In the genomic region with DNA sequence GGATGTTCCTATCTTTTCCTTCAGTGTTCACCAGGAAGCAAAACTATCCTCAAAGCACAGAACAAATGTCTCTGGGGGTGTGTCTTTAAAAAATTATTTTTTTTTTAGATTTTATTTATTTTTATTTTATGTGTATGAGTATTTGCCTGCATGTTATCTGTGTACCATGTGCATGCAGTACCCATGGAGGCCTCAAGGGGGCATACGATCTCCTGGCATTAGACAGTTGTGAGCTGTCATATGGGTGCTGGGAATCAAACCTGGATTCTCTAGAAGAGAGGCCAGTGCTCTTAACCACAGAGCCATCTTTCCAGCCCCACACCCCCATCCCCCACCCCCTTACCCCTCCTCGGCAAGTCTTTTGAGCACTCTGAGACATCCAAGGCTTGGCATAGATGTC, we compare ENCODE assay signal across 15 mouse cellular contexts.
DNase-seq lines count a peak whose midpoint lies in the region; ATAC-seq and TF ChIP-seq lines count a peak whose summit lies in the region.
"Had no signal": no experiment of that assay in that cellular context is flagged by ENCODE, and none has a peak within 500 bp of the region (broad histone marks: within the 10 kb centered on the region; RNA-seq: fewer than 3 reads in every experiment).

No protein-coding gene starts in this region.

- no peaks in the 10 kb centered on the region for H3K79me2 ChIP-seq in heart, adult 2 months (replicated peaks; ENCODE audit: control insufficient read depth, insufficient read depth, low read length)

- H3K9ac ChIP-seq in heart, adult 2 months (ENCODE audit: low read depth, low read length): no peak overlapping the region
- no peak overlapping the region for H3K9ac ChIP-seq in lung, postnatal 0 days (replicated peaks; ENCODE audit: low read depth)
- no peak overlapping the region for H3K9ac ChIP-seq in forebrain, embryonic 12.5 days

- no peak for TF ChIP-seq EP300 in heart, adult 2 months (IDR thresholded peaks at IDR 0.05; ENCODE audit: insufficient read depth, low read depth, low read length)
- no peak for TF ChIP-seq EP300 in lung, postnatal 0 days (IDR thresholded peaks at IDR 0.05)

- no peaks in the 10 kb centered on the region for H3K4me1 ChIP-seq in heart, adult 2 months (ENCODE audit: control insufficient read depth, insufficient read depth, low read length)
- peaks cover 3% of the 10 kb centered on the region; the same call in 1 of the 2 replicates for H3K4me1 ChIP-seq in lung, postnatal 0 days (ENCODE audit: insufficient read depth, low read depth, low read length)
- peaks cover 22% of the 10 kb centered on the region for H3K4me1 ChIP-seq in forebrain, embryonic 12.5 days

- H3K27ac ChIP-seq in heart, adult 2 months: no peak overlapping the region
- H3K27ac ChIP-seq in lung, postnatal 0 days (ENCODE audit: low read length): no peak overlapping the region
- no peak overlapping the region for H3K27ac ChIP-seq in forebrain, embryonic 12.5 days

- peak; percentile 58 for TF ChIP-seq CTCF in heart, adult 2 months (IDR thresholded peaks at IDR 0.05)
- TF ChIP-seq CTCF in lung, postnatal 0 days (IDR thresholded peaks at IDR 0.05): peak; percentile 33

- no peak overlapping the region for H3K4me2 ChIP-seq in lung, postnatal 0 days (replicated peaks; ENCODE audit: low read depth, low read length)
- no peak overlapping the region for H3K4me2 ChIP-seq in forebrain, embryonic 12.5 days

- ATAC-seq in lung, postnatal 0 days: no peak
- no peak for ATAC-seq in forebrain, embryonic 12.5 days (ENCODE audit: low FRiP score)
- ATAC-seq: hindbrain, embryonic 16.5 days; Patski had no signal

- H3K9me3 ChIP-seq in lung, postnatal 0 days (ENCODE audit: low read length): no peaks in the 10 kb centered on the region
- no peaks in the 10 kb centered on the region for H3K9me3 ChIP-seq in forebrain, embryonic 12.5 days
- H3K9me3 ChIP-seq: midbrain, embryonic 10.5 days had no signal

- WGBS in heart, adult 2 months: 79% methylated on average over 2 of the region's 2 CpGs
- WGBS in lung, postnatal 0 days: 80% methylated on average over 2 of the region's 2 CpGs
- WGBS in forebrain, embryonic 12.5 days: 86% methylated on average over 2 of the region's 2 CpGs

- intact Hi-C loops in heart, adult 2 months (cut with DNase I): loop anchor here (10.0 kb wide), 1 partner anchor 106 kb away; no protein-coding TSS in a partner anchor
- intact Hi-C loops in gastrocnemius, postnatal 14 days (cut with DNase I; ENCODE audit: low total_unique reads): no loop called here

- no peak for DNase-seq in heart, adult 2 months
- DNase-seq in heart, adult 18-20 months: no peak
- no peak for DNase-seq in lung, postnatal 0 days (ENCODE audit: low spot score)
- no peak for DNase-seq in lung, postnatal 4 days
- peak; percentile 39 for DNase-seq in ZHBTc4 (ENCODE audit: low read depth, low spot score)
- DNase-seq in naive thymus-derived CD4-positive, alpha-beta T cell, adult 2 months (ENCODE audit: low read depth): peak; percentile 33
- no peak for DNase-seq in gastrocnemius, postnatal 14 days
- DNase-seq: adrenal gland, adult 2 months; cerebellum, postnatal 10 days; kidney, postnatal 14 days; right cerebral cortex, postnatal 14 days had no signal

- no peak for TF ChIP-seq POLR2A in heart, adult 2 months (IDR thresholded peaks at IDR 0.05; ENCODE audit: insufficient read depth, low read depth, low read length)

- H3K36me3 ChIP-seq in heart, adult 2 months (ENCODE audit: control insufficient read depth, insufficient read depth, low read length): no peaks in the 10 kb centered on the region
- H3K36me3 ChIP-seq in lung, postnatal 0 days (ENCODE audit: insufficient read depth, low read length): no peaks in the 10 kb centered on the region
- no peaks in the 10 kb centered on the region for H3K36me3 ChIP-seq in forebrain, embryonic 12.5 days (replicated peaks)
- H3K36me3 ChIP-seq: midbrain, embryonic 10.5 days had no signal

- no peaks in the 10 kb centered on the region for H3K27me3 ChIP-seq in heart, adult 2 months (ENCODE audit: control insufficient read depth, insufficient read depth, low read length)
- H3K27me3 ChIP-seq in lung, postnatal 0 days (replicated peaks; ENCODE audit: insufficient read depth, low read length): no peaks in the 10 kb centered on the region
- no peaks in the 10 kb centered on the region for H3K27me3 ChIP-seq in forebrain, embryonic 12.5 days
- H3K27me3 ChIP-seq: Patski had no signal

- no peak overlapping the region for H3K4me3 ChIP-seq in heart, adult 2 months
- no peak overlapping the region for H3K4me3 ChIP-seq in lung, postnatal 0 days (ENCODE audit: low read depth, low read length)
- H3K4me3 ChIP-seq in forebrain, embryonic 12.5 days (replicated peaks): no peak overlapping the region
- H3K4me3 ChIP-seq: midbrain, embryonic 10.5 days had no signal

Comparison
In these comparisons a context has a peak if more than half of its experiments do, and no peak if none do; other contexts are left out.
1. DNase-seq: peak in ZHBTc4 (single experiment) and naive thymus-derived CD4-positive, alpha-beta T cell, adult 2 months (single experiment); none in heart, adult 2 months (0 of 2), heart, adult 18-20 months (0 of 2), lung, postnatal 0 days (single experiment), lung, postnatal 4 days (0 of 2) and gastrocnemius, postnatal 14 days (single experiment).